Mouse (Mus musculus): Measurements from ENCODE around the gene Plin2.

- TF ChIP-seq POLR2A (IDR thresholded peaks at IDR 0.05; ENCODE audit: insufficient read depth, low read length) (no peak), EP300 (IDR thresholded peaks at IDR 0.05; ENCODE audit: insufficient read depth, low read depth, low read length) (no peak), CTCF (IDR thresholded peaks at IDR 0.05; ENCODE audit: low read depth, low read length) (no peak)
Observed at GRCm38 (mm10) chr4:86713518-86713917, 43.7 kb upstream of the Plin2 start.
